Mouse (Mus musculus): Measurements from ENCODE around the gene Car11.
A peak's percentile ranks its signal among the peaks of the same experiment; 100 is the strongest.

Gene Car11

DNA sequence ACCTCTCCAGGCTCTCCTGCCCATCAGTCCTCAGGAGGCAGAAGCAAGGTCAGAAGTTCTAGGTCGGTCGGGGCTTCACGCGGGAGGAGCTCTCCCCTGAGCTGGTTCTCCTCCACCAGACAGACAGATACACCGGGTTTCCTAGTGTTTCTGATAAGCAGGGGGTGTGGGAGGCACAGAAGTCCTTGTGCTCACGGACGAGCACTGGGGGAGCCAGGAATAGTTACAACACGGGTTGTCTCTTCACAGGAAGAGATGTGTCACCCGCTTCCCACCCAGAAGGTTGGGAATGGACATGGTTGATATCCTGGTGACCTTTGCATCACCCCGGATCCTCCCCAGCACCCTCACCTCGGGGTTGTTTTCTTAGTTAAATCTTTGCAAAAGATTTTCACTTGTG is 9.8 kb upstream of the Car11 start:
- DNase-seq (ENCODE audit: low spot score in 2 of 2), result no peak

DNA sequence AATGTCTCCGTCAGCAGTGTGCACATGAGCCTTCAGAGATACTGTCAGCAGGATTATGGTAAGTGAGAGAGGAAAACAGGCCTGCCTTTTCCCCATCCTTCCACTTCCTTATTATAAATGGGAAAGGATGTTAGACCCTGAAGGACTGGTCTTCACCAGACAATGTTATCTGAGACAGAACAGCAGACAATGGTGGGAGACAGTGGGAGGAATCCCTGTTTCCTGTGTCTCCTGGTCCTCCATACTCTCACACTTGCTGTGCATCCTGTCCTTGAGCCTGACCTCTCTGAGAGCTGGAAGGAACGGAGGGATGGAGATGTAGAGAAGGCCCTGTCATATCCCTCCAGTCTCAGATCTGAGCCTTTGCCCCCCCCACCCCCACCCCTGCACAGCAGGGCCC is 7.3 kb upstream of the Car11 start:
- no peak for DNase-seq (ENCODE audit: low spot score in 2 of 2)

DNA sequence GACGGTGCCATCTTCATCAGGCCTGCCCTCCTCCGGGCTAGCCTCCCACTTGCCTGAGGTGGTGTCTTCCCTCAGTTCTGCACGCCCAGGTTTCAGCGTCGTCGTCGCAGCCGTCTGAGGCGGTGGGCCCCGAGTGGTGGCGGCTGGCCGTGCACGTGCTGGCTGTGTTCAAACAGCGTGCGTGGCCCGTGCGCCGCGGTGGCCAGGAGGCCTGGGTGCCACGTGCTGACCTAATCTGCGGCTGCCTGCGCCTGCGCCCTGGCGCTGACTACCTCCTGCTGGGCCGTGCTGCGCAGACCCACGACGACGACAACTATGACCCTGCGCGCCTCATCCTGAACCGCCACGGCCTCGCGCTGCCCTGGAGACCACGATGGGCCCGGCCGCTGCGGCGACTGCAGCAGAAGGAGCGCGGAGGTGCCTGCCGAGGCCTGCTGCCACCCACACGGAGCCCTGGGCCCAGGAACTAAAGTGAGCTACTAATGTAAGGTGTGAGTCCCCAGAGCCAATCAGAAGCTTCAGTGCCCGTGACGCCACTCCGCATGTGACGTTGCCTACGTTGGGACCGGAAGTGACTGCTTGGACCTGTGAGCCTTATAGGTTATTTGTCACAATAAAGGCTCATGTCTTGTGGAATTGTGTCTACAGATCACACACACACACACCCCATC is 5.6 kb upstream of the Car11 start, which contains the start of gene Sec1:
Sec1 (minus strand) TSS at position 482 of the 671 bp plus-strand sequence.
- DNase-seq (ENCODE audit: low spot score in 2 of 2), result no peak

DNA sequence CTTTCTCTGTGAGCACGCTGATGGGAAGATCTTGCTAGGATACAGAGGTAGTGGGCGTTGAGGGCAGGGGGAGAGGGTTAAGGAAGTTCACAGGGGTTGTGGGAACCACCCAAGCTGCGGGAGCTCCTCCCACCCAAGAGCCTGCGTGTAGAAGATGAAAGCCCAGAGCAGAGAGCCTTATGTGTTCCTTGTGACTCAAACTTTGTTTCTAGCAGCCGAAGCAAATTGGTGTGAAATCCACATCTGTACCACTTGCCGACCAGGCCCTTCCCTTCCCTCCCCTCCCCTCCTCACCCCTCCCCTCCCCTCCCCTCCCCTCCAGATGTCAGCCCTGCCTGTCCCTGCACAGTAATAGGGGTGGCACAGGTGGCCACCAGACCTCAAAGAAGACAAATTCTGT is 4.5 kb upstream of the Car11 start:
- DNase-seq (ENCODE audit: low spot score in 2 of 2), result no peak

DNA sequence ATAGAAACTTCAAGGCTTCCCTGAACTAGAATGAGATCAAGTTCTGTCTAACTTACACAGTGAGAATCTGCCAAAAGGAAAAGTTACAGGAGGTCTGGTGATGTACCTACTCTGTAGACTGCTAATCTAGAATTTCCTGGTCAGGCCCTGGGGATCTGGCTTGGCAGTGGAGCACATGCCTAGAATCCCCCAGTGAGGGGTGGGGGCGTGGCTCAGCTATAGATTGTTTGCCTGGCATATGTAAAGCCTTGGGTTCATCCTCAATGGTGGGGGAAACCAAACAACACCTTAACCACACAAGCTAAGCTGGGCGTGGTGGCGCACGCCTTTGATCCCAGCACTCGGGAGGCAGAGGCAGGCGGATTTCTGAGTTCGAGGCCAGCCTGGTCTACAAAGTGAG is 1.7 kb upstream of the Car11 start:
- no peak for DNase-seq (ENCODE audit: low spot score in 2 of 2)

DNA sequence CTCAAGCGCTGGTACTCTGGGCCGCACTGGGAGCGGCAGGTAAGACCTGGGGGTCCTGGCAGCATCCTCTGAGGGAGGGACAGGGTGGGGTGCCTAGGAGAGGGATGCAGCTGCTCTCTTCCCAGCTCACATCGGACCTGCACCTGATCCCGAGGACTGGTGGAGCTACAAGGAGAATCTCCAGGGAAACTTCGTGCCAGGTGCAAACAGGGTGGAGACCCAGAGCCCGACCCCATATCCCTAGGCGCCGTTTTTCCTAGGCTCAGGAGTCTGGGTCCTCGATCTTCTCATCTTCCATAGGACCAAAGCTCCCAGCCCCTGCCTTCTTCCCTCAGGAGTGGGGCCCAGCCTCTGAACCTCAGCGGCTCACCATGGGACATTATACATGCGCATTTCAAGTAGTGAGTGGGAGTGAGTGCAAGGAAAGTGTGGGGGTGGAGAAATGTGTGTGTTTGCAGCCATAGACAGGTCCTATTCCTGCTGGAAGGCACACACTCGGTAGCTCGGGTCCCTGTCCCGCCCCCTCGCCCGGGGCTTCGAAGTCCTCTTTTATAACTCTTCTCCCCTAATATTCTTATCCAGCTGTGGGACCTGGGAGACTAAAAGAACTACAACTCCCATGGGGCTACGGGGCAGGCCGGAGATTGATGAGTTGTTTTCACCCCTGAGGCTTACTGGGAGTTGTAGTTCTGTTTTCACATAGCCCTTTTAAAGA is 815 bp downstream of the Car11 start:
- peak in 1 of 2 experiments; percentile 59 for DNase-seq (ENCODE audit: low spot score in 2 of 2)

DNA sequence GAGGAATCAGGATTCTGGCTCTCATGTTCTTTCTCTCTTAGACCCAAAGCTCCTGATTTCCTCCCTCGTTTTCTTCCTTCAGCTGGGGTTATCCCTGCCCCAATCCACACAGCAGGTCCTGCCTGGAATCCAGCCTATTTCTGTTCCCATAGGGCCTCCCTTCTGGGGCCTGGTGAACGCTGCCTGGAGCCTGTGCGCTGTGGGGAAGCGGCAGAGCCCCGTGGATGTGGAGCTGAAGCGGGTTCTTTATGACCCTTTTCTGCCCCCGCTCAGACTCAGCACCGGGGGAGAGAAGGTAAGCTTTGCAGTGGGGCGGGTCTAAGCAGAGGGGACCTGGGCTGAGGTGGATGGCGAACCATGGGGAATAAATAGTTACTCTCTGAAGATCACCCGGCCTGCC is 1.4 kb downstream of the Car11 start:
- no peak for DNase-seq (ENCODE audit: low spot score in 2 of 2)

DNA sequence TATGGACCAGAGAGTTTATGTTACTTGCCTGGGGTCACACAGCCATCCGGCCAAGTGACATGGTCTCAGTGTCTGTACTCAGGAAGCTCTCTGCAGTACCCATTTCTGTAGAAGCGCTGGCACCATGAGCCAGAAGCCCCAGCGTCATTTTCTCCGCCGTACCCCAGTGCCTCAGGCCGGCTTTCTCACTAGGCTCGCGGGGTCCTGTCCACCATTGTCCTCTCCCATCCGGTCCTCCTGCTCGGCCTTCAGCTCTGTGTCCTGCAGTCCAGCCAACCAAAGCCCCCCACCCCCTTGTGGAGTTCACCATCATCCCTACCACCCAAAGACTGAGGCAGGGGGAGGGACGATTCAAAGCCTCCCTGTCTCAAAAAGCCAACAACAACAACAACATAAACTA is 2.0 kb downstream of the Car11 start:
- no peak for DNase-seq (ENCODE audit: low spot score in 2 of 2)

DNA sequence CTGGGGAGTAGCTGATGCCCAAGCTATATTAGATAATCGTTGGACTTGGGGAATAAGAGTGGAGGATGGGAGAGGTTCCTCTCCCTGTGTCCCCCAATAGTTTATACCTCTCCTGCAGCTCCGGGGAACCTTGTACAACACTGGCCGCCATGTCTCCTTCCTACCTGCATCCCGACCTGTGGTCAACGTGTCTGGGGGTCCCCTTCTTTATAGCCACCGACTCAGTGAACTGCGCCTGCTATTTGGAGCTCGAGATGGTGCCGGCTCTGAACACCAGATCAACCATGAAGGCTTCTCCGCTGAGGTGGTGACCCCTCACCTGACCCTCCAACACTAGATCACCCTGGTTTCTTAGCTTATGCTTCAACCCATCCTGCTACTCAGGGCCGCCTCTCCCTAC is 2.7 kb downstream of the Car11 start:
- no peak for DNase-seq (ENCODE audit: low spot score in 2 of 2)

DNA sequence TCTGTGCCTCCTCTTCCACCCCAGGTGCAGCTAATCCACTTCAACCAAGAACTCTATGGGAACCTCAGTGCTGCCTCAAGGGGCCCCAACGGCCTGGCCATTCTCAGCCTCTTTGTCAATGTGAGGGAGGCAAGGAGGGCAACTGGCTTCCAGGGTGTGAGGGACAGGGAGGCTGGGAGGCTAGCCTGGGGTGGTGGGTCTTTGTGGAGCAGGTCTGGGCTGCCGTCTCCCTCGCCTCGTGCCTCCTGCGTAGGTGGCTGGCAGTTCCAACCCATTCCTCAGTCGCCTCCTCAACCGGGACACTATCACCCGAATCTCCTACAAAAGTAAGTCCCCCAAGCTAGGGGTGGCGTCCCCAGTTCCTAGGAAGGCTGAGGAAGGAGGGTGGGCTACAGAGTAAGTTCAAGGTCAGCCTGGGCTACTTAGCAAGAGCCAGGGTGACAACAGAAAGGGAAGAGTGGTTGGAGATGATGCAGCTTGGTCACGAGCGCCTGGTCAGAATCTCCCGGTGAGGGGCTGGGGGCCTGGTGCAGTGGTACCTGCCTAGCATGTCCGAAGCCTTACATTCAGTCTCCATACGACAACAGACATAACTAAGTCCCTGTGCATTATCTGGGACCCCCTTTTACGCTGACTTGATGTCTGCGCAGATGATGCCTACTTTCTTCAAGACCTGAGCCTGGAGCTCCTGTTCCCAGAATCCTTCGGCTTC is 3.3 kb downstream of the Car11 start:
- DNase-seq (ENCODE audit: low spot score in 2 of 2), result no peak

DNA sequence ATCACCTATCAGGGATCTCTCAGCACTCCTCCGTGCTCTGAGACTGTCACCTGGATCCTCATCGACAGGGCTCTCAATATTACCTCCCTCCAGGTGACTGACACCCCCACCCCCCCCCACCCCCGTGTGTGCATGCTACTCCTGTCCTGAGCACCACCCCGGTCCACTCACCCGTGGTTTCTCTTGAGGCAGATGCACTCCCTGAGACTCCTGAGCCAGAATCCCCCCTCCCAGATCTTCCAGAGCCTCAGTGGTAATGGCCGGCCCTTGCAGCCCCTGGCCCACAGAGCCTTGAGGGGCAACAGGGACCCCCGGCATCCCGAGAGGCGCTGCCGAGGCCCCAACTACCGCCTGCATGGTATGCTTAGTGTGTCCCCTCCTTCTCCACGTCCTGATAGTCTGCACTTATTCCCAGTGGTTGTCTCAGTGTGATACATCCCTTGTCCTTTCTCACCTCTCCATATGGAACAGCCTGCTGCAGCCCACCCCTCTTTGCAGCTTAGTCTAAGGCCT is 3.9 kb downstream of the Car11 start:
- no peak for DNase-seq (ENCODE audit: low spot score in 2 of 2)

DNA sequence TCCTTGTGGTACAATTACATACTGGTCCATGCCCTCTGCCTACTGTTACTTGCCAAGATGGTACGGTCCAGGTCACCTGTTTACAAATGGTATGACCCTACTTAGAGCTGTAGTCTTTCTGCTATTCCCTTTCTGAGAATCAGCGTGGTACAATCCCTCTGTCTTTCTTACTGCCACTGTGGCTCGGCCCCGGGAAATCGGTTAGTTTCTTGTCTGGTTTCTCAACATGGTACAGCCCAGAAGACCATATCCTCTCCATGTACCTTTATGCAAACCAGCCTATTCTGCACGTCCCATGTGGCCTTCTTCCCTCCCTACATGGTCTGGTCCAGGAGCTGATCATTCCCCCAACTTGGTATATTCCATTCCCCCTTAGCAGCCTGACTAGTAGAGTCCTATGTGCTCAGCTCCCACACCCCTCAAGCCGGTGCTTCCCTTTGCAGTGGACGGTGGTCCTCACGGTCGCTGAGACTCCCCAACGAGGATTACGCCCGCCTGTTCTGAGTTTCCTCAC is 4.5 kb downstream of the Car11 start:
- DNase-seq (ENCODE audit: low spot score in 2 of 2), result peak; percentile 49 to 76

DNA sequence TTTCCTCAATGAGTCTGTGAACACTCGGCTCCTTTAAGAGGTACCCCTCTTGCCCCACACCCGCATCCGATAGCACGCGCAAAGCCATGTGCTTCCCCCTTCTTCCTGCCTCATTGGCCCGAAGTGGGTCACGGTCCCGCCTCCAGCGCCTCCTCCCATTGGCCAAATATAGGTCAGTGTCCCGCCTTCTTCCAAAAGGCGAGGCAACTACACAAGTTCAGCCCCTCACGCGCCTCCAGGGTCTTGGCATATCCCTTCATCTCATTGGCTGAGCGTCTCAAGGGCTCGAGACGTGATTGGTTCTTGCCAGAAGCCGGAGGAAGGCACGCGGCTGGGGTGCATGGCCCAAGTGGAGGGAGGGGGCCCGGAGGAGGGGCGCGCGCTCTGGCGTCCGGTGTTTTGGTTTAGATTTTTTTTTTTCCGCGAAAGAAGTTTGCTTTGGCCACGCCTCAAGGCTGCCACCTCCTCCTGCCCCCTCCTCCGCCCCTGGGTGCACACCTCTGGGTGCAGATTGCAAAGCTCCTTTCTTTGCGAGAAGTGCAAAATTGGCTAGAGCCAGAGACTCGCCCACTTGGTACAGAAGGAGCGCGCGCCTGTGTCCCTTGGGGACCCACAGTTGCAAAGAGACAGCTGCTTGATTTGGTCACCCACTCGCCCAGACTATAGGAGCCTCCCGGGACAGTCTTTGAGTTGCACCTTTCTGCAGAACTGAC is 5.2 kb downstream of the Car11 start, which contains the start of gene Dbp:
Dbp (plus strand) TSS at position 359 of the 713 bp plus-strand sequence.
- peak; percentile 93 for DNase-seq (ENCODE audit: low spot score in 2 of 2)

DNA sequence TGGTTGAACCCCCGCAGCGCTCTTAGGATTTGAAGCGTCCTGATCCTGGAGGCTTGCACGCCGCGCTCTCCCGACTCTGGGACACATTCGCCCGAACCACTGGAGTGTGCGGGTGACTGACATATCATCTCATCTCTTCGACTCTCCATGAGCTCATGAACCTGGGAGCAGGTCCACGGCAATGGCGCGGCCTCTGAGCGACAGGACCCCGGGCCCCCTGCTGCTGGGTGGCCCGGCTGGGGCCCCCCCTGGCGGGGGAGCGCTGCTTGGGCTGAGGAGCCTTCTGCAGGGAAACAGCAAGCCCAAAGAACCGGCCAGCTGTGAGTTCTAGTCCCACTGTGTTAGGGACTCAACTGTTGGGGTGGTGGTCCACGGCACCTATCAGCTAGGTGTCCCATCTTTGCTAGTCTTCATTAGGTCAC is 5.8 kb downstream of the Car11 start:
- no peak for DNase-seq (ENCODE audit: low spot score in 2 of 2)

DNA sequence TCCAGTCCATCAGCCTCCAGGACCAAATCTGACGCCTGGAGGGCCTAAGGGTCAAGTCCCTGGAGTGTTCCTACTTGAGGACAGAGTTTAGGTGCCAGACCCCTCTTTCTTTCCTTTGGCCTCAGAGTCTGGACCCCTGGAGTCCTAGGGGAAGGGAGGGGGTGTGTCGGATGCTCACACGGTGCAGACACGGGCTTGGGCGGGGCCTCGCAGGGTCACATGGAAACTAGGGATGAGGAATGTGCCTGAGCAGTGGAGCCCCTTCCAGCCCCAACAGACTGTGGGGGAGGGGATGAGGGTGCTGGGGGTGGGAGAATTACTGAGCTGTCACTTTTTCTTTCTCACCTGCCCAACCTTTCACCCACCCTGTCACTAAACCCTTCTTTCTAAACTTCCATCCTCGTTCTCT is 6.2 kb downstream of the Car11 start:
- DNase-seq (ENCODE audit: low spot score in 2 of 2), result no peak

DNA sequence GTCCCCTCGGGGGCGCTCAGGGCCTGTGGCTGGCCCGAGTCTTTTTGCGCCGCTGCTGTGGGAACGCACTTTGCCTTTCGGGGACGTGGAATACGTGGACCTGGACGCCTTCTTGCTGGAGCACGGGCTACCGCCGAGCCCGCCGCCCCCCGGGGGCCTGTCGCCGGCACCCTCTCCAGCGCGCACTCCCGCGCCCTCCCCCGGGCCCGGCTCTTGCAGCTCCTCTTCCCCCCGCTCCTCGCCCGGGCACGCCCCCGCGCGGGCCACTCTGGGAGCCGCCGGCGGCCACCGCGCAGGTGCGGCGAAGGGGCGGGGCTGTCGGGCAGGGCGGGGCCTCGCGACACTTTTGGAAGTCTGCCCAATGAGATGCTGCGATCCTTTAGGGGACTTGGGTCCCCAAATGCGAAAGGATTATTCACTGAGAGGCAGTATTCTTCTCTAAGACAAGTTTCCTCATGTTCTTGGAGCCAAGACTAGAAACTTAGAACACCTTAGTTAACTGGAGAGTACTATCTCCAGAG is 7.1 kb downstream of the Car11 start:
- DNase-seq (ENCODE audit: low spot score in 2 of 2), result peak; percentile 84 to 92

DNA sequence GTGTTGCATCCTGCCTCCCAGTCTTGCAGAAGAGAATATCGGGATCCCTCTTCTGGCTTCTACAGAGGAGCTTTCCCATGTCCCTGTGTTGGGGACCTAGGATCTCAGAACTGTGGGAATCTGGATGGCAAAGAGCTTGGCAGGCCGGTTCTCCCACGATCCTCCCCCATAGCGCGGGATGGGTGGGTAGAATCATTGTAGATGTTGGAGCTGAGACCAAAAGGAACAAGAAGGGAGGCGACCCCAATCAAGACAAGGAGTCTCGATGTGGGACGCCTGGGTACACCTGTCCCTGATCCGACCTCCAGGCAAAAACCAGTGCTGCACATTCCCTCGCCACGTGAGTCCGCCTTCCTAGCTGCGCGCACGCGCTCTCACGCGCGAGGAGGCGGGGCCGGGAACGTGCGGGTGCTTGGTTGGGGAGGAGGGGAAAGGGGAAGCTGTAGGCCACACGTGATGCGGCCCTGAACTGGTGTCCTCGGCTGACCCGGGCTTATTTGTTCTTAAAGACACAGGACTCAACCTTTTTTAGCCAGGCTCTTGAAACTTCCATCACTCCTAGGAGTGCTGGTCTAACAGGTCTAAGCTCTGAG is 7.8 kb downstream of the Car11 start:
- peak; percentile 85 to 92 for DNase-seq (ENCODE audit: low spot score in 2 of 2)

DNA sequence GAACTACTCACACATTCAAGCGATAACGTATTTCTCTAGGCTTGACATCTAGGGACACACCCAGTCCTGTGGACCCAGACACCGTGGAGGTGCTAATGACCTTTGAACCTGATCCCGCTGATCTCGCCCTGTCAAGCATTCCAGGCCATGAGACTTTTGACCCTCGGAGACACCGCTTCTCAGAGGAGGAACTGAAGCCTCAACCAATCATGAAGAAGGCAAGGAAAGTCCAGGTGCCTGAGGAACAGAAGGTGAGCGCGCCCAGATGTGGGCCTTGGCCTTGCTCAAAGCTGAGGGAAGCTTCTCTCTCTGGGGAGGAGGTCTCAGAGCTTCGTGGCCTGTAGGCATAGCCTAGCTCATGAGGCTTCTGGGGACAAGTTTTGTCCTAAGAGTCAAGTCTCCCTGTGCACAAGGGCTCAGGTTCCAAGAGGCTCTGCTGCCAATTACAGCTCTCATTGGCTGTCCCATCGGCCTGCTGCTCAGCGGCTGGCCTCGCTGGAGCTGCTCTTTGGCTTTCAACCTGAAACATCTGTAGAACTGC is 8.6 kb downstream of the Car11 start:
- DNase-seq (ENCODE audit: low spot score in 2 of 2), result no peak

DNA sequence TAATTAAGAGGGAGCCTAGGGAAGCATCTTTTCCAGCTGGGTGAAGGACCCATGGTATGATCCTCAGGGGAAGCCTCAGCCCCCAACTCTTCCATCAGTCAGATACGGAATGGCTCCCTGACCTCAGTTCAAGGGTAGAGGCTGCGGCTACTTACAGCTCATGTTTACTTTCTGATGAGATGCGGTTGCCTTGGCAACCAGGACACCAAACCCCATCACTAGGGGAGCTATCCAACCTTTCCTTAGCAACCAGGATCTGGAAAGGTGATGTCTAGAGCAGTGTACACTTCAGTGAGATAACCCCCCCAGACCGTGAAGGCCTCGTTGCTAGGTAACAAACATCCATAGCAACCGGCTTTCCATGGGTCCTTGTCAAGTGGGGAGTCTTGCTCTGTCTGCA is 9.4 kb downstream of the Car11 start:
- DNase-seq (ENCODE audit: low spot score in 2 of 2), result no peak

DNA sequence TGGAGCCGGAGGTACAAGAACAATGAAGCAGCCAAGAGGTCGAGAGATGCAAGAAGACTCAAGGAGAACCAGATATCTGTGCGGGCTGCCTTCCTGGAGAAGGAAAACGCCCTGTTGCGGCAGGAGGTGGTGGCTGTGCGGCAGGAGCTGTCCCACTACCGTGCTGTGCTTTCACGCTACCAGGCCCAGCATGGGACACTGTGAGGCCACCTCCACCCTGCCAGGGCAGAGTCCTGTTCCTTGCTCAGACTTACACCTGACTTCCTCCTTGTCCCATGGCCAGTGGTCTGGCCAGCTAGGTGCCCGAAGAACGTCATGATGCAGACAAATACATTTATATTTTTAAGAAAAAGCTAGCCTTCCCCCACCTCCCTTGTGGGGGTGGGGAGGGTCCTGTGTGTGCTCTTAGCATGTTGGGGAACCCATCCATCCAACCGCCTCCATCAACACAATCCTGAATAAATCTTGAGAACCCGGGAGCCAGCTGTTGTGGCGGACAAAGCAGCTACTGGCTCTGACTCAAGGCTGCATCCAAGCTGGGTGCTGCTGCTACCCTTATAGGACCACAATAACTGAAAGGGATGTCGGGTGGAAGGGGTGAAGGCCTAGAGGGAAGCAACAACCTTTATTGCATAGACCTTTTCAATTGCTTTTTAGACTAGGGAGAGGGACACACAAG is 10.2 kb downstream of the Car11 start:
- DNase-seq (ENCODE audit: low spot score in 2 of 2), result no peak
